Mouse (Mus musculus): ENCODE measurements around the gene Cpsf6. TPM values are rescaled to one million over a fixed set of nuclear protein-coding genes. Genes with fewer than 3 reads are reported as not detected.

Cpsf6 gene
- polyA plus RNA-seq (2015; fragmentation: Nextera tagmentation; extraction: Ambion mirVana), result 123 and 126 TPM in 2 replicates

GRCm38 (mm10) chr10:117379908-117380307 lies at the start of gene Cpsf6:
Cpsf6 (minus strand) TSS chr10:117380015.
- H3K4me2 ChIP-seq, result no peak within 1 kb of the TSS
- H3K4me1 ChIP-seq (replicated peaks), result peaks cover 5% of the 10 kb centered on the region
- no peaks in the 10 kb centered on the region for H3K27me3 ChIP-seq
- no peak within 1 kb of the TSS for H3K9ac ChIP-seq
- ATAC-seq (ENCODE audit: low FRiP score, low read depth), result no peak
- H3K9me3 ChIP-seq, result no peaks in the 10 kb centered on the region
- no peak within 1 kb of the TSS for H3K27ac ChIP-seq (replicated peaks)
- H3K4me3 ChIP-seq, result no peak within 1 kb of the TSS
- no peaks in the 10 kb centered on the region for H3K36me3 ChIP-seq
- 87% methylated on average over 6 of the region's 6 CpGs for whole genome bisulfite sequencing

DNA sequence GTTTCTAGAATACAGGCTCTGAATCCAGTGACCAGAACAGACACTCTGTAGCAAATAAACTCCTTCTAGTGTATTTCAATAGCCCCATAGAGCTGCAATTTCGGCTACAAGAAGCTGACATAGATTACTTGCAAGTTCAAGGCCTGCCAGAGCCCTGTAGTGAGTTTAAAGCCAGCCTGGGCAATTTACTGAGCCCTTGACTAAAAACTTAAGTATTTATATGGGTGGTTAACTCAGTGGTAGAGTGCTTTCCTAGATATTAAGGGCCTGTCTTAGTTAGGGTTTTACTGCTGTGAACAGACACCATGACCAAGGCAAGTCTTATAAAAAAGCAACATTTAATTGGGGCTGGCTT lies 46.8 kb upstream of the Cpsf6 start:
- no peak for ATAC-seq (ENCODE audit: low FRiP score, low read depth)
- 91% methylated on average over 1 of the region's 1 CpGs for WGBS
- Histone ChIP-seq H3K4me2 (no peak overlapping the region), H3K27ac (replicated peaks) (peak overlapping the region; percentile 64; the same call in 1 of the 2 replicates), H3K27me3 (peaks cover 3% of the 10 kb centered on the region; the same call in 1 of the 2 replicates), H3K4me1 (replicated peaks) (peaks cover 11% of the 10 kb centered on the region), H3K9ac (no peak overlapping the region), H3K9me3 (no peaks in the 10 kb centered on the region), H3K4me3 (no peak overlapping the region), H3K36me3 (no peaks in the 10 kb centered on the region)

DNA sequence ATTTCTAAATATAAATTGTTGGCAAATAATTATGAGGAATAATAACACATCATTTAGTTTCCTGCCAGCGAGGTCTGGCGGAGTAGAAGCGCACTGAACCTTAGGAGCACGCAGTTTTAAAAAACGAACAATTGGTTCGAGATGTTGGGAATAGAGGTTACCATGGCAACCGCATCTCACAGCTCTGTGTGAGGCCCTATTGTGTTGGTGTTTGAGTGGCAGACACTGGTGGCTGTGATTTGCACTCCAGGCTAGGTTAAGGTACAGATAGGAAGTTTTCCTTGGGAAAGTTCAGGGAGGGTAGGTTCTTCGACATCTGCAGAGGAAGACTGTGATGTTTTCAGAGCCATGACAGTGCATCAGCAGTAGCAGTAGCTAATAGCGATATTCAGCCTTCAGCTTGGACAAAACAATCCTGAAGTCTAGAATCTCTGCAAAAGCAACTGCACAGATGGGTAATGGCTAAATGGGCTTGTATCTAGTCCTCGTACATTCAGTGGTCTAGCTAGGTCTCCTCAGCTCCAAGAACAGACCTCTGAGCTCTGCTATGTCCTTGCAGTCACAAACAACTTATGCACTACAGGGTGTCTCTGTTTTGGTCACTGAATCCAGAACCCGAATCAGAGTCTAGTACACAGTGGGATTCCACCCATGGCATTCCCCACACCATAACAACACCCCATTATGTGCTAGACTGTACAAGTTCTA lies 46.2 kb upstream of the Cpsf6 start:
- Histone ChIP-seq H3K36me3 (no peaks in the 10 kb centered on the region), H3K4me2 (peak overlapping the region; percentile 13; the same call in 1 of the 2 replicates), H3K9me3 (no peaks in the 10 kb centered on the region), H3K27ac (replicated peaks) (peak overlapping the region; percentile 64), H3K4me1 (replicated peaks) (peaks cover 11% of the 10 kb centered on the region), H3K27me3 (peaks cover 1% of the 10 kb centered on the region; the same call in 1 of the 2 replicates), H3K4me3 (no peak overlapping the region), H3K9ac (no peak overlapping the region)
- WGBS, result 17% methylated on average over 11 of the region's 11 CpGs
- peak; percentile 81 for ATAC-seq (ENCODE audit: low FRiP score, low read depth)

DNA sequence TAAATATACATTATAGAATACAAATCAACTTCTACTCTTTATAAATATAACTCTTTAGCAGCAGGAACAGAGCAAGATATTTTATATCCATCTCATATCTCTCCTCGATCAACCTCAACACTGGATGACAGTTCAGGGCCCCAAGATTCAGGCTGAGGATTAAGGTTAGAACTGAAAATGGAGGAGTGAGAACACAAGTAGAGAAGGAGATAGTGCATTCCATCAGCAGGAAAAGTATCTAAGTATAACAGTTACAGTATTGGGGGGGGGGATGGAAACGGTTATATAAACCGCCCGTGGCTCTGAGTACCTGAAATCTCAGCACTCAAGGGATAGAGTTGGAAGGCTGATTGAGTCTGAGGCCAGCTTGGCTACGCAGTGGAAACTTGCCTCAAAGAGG lies 45.2 kb upstream of the Cpsf6 start:
- H3K4me1 ChIP-seq (replicated peaks), result peaks cover 11% of the 10 kb centered on the region
- H3K4me2 ChIP-seq, result no peak overlapping the region
- H3K9ac ChIP-seq, result no peak overlapping the region
- 93% methylated on average over 5 of the region's 5 CpGs for whole genome bisulfite sequencing
- H3K9me3 ChIP-seq, result no peaks in the 10 kb centered on the region
- no peak for ATAC-seq (ENCODE audit: low FRiP score, low read depth)
- H3K27me3 ChIP-seq, result no peaks in the 10 kb centered on the region; the same call in 1 of the 2 replicates
- no peaks in the 10 kb centered on the region for H3K36me3 ChIP-seq
- H3K27ac ChIP-seq (replicated peaks), result no peak overlapping the region
- no peak overlapping the region for H3K4me3 ChIP-seq

GRCm38 (mm10) chr10:117424146-117424905 lies 44.5 kb upstream of the Cpsf6 start:
- WGBS, result 71% methylated on average over 3 of the region's 3 CpGs
- H3K9me3 ChIP-seq, result no peaks in the 10 kb centered on the region
- no peak overlapping the region for H3K27ac ChIP-seq (replicated peaks)
- H3K36me3 ChIP-seq, result no peaks in the 10 kb centered on the region
- ATAC-seq (ENCODE audit: low FRiP score, low read depth), result no peak
- no peak overlapping the region for H3K4me3 ChIP-seq
- no peak overlapping the region for H3K9ac ChIP-seq
- H3K27me3 ChIP-seq, result no peaks in the 10 kb centered on the region; the same call in 1 of the 2 replicates
- H3K4me2 ChIP-seq, result no peak overlapping the region
- H3K4me1 ChIP-seq (replicated peaks), result peaks cover 11% of the 10 kb centered on the region

- H3K4me1 ChIP-seq (replicated peaks), result peaks cover 18% of the 10 kb centered on the region
- no peak overlapping the region for H3K9ac ChIP-seq
- H3K36me3 ChIP-seq, result no peaks in the 10 kb centered on the region
- no peaks in the 10 kb centered on the region for H3K9me3 ChIP-seq
- no peak for ATAC-seq (ENCODE audit: low FRiP score, low read depth)
- H3K4me2 ChIP-seq, result no peak overlapping the region
- H3K27ac ChIP-seq (replicated peaks), result no peak overlapping the region
- no peak overlapping the region for H3K4me3 ChIP-seq
- WGBS, result 88% methylated on average over 17 of the region's 17 CpGs
- no peaks in the 10 kb centered on the region; the same call in 1 of the 2 replicates for H3K27me3 ChIP-seq
These were observed 43.5 kb upstream of the Cpsf6 start for GRCm38 (mm10) chr10:117423025-117424002.

- Histone ChIP-seq H3K36me3 (no peaks in the 10 kb centered on the region), H3K4me3 (no peak overlapping the region), H3K27me3 (no peaks in the 10 kb centered on the region; the same call in 1 of the 2 replicates), H3K27ac (replicated peaks) (no peak overlapping the region), H3K9ac (no peak overlapping the region), H3K9me3 (no peaks in the 10 kb centered on the region), H3K4me1 (replicated peaks) (peaks cover 28% of the 10 kb centered on the region), H3K4me2 (no peak overlapping the region)
- 81% methylated on average over 6 of the region's 6 CpGs for WGBS
- ATAC-seq (ENCODE audit: low FRiP score, low read depth), result no peak
These were observed 42.5 kb upstream of the Cpsf6 start for GRCm38 (mm10) chr10:117422174-117422808.

DNA sequence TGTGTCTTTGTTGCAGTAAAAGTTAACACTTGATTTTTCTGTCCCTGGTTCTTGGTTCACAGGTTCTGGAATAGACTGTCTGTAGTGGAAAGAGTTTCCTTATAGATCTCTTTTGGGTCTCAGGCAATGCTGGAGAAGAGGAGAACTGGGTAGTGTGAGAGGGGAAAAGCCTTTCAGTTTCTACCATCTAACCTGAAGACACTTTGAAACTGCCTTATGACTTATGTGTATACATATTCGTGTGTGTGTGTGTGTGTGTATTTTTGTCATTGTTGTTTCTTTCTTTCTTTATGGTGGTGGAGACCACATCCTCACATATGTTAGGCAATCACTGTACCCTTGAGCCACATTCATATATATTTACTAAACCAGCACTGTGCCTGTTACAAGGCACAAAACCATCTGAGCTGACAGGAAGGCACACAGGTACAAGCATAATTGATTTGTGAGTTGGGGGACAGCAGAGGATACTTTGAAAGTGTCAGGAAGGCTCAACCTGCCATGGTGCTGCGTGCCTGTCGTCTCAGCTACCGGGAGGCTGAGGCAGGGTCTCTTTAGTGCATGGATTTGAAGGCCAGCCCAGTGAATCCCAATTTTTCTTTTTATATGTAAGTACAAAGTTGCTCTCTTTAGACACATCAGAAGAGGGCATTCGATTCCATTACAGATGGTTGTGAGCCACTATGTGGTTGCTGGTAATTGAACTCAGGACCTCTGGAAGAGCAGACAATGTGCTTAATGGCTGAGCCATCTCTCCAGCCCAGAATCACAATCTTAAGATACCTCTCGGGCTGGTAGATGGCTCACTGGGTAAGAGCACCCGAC lies 41.7 kb upstream of the Cpsf6 start:
- Histone ChIP-seq H3K9ac (no peak overlapping the region), H3K9me3 (no peaks in the 10 kb centered on the region), H3K4me2 (no peak overlapping the region), H3K27ac (replicated peaks) (no peak overlapping the region), H3K36me3 (no peaks in the 10 kb centered on the region), H3K4me1 (replicated peaks) (peaks cover 28% of the 10 kb centered on the region), H3K27me3 (no peaks in the 10 kb centered on the region; the same call in 1 of the 2 replicates), H3K4me3 (no peak overlapping the region)
- 80% methylated on average over 7 of the region's 7 CpGs for WGBS
- ATAC-seq (ENCODE audit: low FRiP score, low read depth), result no peak

- no peak overlapping the region for H3K4me3 ChIP-seq
- H3K9ac ChIP-seq, result no peak overlapping the region
- 87% methylated on average over 9 of the region's 9 CpGs for WGBS
- H3K4me1 ChIP-seq (replicated peaks), result peaks cover 20% of the 10 kb centered on the region
- H3K27ac ChIP-seq (replicated peaks), result no peak overlapping the region
- H3K4me2 ChIP-seq, result no peak overlapping the region
- H3K9me3 ChIP-seq, result no peaks in the 10 kb centered on the region
- ATAC-seq (ENCODE audit: low FRiP score, low read depth), result no peak
- no peaks in the 10 kb centered on the region; the same call in 1 of the 2 replicates for H3K27me3 ChIP-seq
- H3K36me3 ChIP-seq, result no peaks in the 10 kb centered on the region
These were observed 40.9 kb upstream of the Cpsf6 start for GRCm38 (mm10) chr10:117420502-117421282.

GRCm38 (mm10) chr10:117419577-117420290 lies 39.9 kb upstream of the Cpsf6 start:
- Histone ChIP-seq H3K4me2 (no peak overlapping the region), H3K9ac (no peak overlapping the region), H3K4me3 (no peak overlapping the region), H3K27me3 (no peaks in the 10 kb centered on the region; the same call in 1 of the 2 replicates), H3K36me3 (no peaks in the 10 kb centered on the region), H3K9me3 (no peaks in the 10 kb centered on the region), H3K27ac (replicated peaks) (no peak overlapping the region), H3K4me1 (replicated peaks) (peaks cover 18% of the 10 kb centered on the region)
- no peak for ATAC-seq (ENCODE audit: low FRiP score, low read depth)
- WGBS, result 64% methylated on average over 8 of the region's 8 CpGs

All from hindbrain, embryonic 15.5 days (tissue).